Mouse (Mus musculus) liver, adult 2 months (tissue): Measurements from ENCODE around the gene Map1s.
"Not testable (repeated sequence)": the region's sequence is repeated elsewhere in the genome, so short reads cannot be mapped to it uniquely, and the experiment has no call there.

Source experiments
- CTCF ChIP-seq: fragments of 200-500 bp; IDR thresholded peaks from 2 replicates; pipeline ENCODE4 v1.5.1; 2011; ENCODE audit warnings: low read depth, low read length, control low read depth
- POLR2A ChIP-seq: fragments of 200-500 bp; IDR thresholded peaks from 2 replicates; pipeline ENCODE4 v1.6.1; 2011; ENCODE audit warnings: low read length, control low read depth; ENCODE audit not compliant: insufficient read depth; ENCODE audit errors: extremely low read depth

- TF ChIP-seq POLR2A, CTCF: not testable (repeated sequence)
These were observed 10.0 kb upstream of the Map1s start for GRCm38 (mm10) chr8:70895571-70896259.
